Mouse (Mus musculus): ENCODE data around the gene Zbtb16. TPM values are rescaled to one million over a fixed set of nuclear protein-coding genes. Genes with fewer than 3 reads are reported as not detected.

The Zbtb16 gene
- total and polyA plus RNA-seq, 3 experiments, result 0.04 to 0.72 TPM; not detected in 1

DNA sequence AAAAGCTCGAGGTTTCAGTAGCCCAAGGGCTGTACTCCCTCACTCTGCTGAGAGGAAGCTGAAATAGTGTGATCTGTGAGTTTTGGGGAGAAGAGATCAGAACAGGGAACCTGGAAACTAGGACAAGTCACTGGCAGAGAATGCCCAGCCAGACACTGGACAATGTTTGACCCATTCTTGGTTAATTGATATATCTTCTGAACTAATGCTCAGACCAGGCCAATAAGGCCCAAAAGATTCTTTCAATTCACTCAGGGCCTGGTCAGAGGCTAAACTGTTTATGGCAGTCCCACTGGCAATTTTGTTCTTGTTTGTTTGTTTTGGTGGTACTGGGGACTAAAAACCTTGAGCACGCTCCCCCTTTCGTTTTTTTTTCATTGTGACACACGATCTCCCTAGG, 87.8 kb downstream of the Zbtb16 start:
- H3K9ac ChIP-seq (ENCODE audit: control insufficient read depth, low read depth, low read length, poor library complexity, severe bottlenecking), result no peak overlapping the region
- no peak overlapping the region for H3K27ac ChIP-seq (ENCODE audit: control insufficient read depth, low read depth, low read length)
- no peaks in the 10 kb centered on the region for H3K27me3 ChIP-seq (ENCODE audit: control insufficient read depth in 1 of 2, insufficient read depth in 2 of 2, low read length in 2 of 2)
- H3K9me3 ChIP-seq (replicated peaks; ENCODE audit: insufficient read depth, low read length), result no peaks in the 10 kb centered on the region
- no peak overlapping the region for H3K4me3 ChIP-seq (ENCODE audit: control insufficient read depth in 1 of 2, insufficient read depth in 1 of 2, low read depth in 2 of 2, low read length in 2 of 2)
- H3K4me1 ChIP-seq (ENCODE audit: control insufficient read depth in 1 of 2, insufficient read depth in 2 of 2, low read length in 2 of 2), result peaks cover 0 to 15% of the 10 kb centered on the region in 2 experiments; a peak in 3 of 4 replicates
- TF ChIP-seq SIN3A (IDR thresholded peaks at IDR 0.05; ENCODE audit: low read length), result no peak
- no peak for TF ChIP-seq MAFK (IDR thresholded peaks at IDR 0.05; ENCODE audit: borderline replicate concordance, low read depth, low read length)
- no peak for TF ChIP-seq POLR2AphosphoS5 (IDR thresholded peaks at IDR 0.05; ENCODE audit: borderline replicate concordance, low read depth, low read length)
- no peak for TF ChIP-seq MAZ (IDR thresholded peaks at IDR 0.05; ENCODE audit: low read depth, low read length)
- TF ChIP-seq SMC3 (IDR thresholded peaks at IDR 0.05; ENCODE audit: low read depth, low read length), result no peak
- TF ChIP-seq MYC (IDR thresholded peaks at IDR 0.05; ENCODE audit: low read depth, low read length), result no peak
- no peak for TF ChIP-seq KAT2A (conservative IDR thresholded peaks at IDR 0.05; ENCODE audit: low read depth, low read length)
- TF ChIP-seq UBTF (IDR thresholded peaks at IDR 0.05; ENCODE audit: borderline replicate concordance, insufficient read depth, low read depth, low read length), result no peak
- TF ChIP-seq ZMIZ1 (IDR thresholded peaks at IDR 0.05; ENCODE audit: low read depth, low read length), result no peak
- TF ChIP-seq HCFC1 (IDR thresholded peaks at IDR 0.05; ENCODE audit: low read depth, low read length), result no peak
- no peak for TF ChIP-seq ETS1 (IDR thresholded peaks at IDR 0.05; ENCODE audit: low read depth, low read length)
- no peak for TF ChIP-seq USF2 (IDR thresholded peaks at IDR 0.05; ENCODE audit: borderline replicate concordance in 1 of 2, insufficient read depth in 1 of 2, low read depth in 1 of 2, low read length in 2 of 2)
- TF ChIP-seq GATA1 (IDR thresholded peaks at IDR 0.05; ENCODE audit: low read depth, low read length), result no peak
- no peak for TF ChIP-seq POLR2A (IDR thresholded peaks at IDR 0.05; ENCODE audit: control insufficient read depth in 1 of 2, insufficient read depth in 1 of 2, low read depth in 1 of 2, low read length in 2 of 2, poor library complexity in 1 of 2)
- no peak for TF ChIP-seq GABPA (IDR thresholded peaks at IDR 0.05; ENCODE audit: low read depth, low read length)
- TF ChIP-seq BHLHE40 (IDR thresholded peaks at IDR 0.05; ENCODE audit: borderline replicate concordance, low read depth, low read length), result no peak
- no peaks in the 10 kb centered on the region for H3K79me2 ChIP-seq (ENCODE audit: control insufficient read depth, insufficient read depth, low read length, poor library complexity)
- no peak for DNase-seq (ENCODE audit: low read depth, low spot score)
- H3K36me3 ChIP-seq (ENCODE audit: control insufficient read depth in 1 of 2, insufficient read depth in 2 of 2, low read length in 2 of 2), result peaks cover 0 to 7% of the 10 kb centered on the region in 2 experiments; a peak in 2 of 4 replicates

GRCm38 (mm10) chr9:48746506-48746905, 89.5 kb downstream of the Zbtb16 start:
- Histone ChIP-seq H3K4me1 (ENCODE audit: control insufficient read depth in 1 of 2, insufficient read depth in 2 of 2, low read length in 2 of 2) (peaks cover 0 to 15% of the 10 kb centered on the region in 2 experiments; a peak in 3 of 4 replicates), H3K9me3 (replicated peaks; ENCODE audit: insufficient read depth, low read length) (no peaks in the 10 kb centered on the region), H3K27ac (ENCODE audit: control insufficient read depth, low read depth, low read length) (no peak overlapping the region), H3K27me3 (ENCODE audit: control insufficient read depth in 1 of 2, insufficient read depth in 2 of 2, low read length in 2 of 2) (no peaks in the 10 kb centered on the region), H3K36me3 (ENCODE audit: control insufficient read depth in 1 of 2, insufficient read depth in 2 of 2, low read length in 2 of 2) (peaks cover 0 to 7% of the 10 kb centered on the region in 2 experiments; a peak in 2 of 4 replicates), H3K79me2 (ENCODE audit: control insufficient read depth, insufficient read depth, low read length, poor library complexity) (no peaks in the 10 kb centered on the region), H3K9ac (ENCODE audit: control insufficient read depth, low read depth, low read length, poor library complexity, severe bottlenecking) (no peak overlapping the region), H3K4me3 (ENCODE audit: control insufficient read depth in 1 of 2, insufficient read depth in 1 of 2, low read depth in 2 of 2, low read length in 2 of 2) (no peak overlapping the region)
- no peak for DNase-seq (ENCODE audit: low read depth, low spot score)
- no peak for TF ChIP-seq UBTF (IDR thresholded peaks at IDR 0.05; ENCODE audit: borderline replicate concordance, insufficient read depth, low read depth, low read length)
- no peak for TF ChIP-seq EP300 (IDR thresholded peaks at IDR 0.05; ENCODE audit: low read depth in 1 of 2, low read length in 2 of 2)
- TF ChIP-seq ZKSCAN1 (IDR thresholded peaks at IDR 0.05; ENCODE audit: low read depth, low read length), result no peak
- no peak for TF ChIP-seq SMC3 (IDR thresholded peaks at IDR 0.05; ENCODE audit: low read depth, low read length)
- TF ChIP-seq MAZ (IDR thresholded peaks at IDR 0.05; ENCODE audit: low read depth, low read length), result no peak
- TF ChIP-seq NRF1 (IDR thresholded peaks at IDR 0.05; ENCODE audit: insufficient read depth, low read depth, low read length, poor library complexity, severe bottlenecking), result no peak
- TF ChIP-seq BHLHE40 (IDR thresholded peaks at IDR 0.05; ENCODE audit: borderline replicate concordance, low read depth, low read length), result no peak
- TF ChIP-seq MYB (IDR thresholded peaks at IDR 0.05; ENCODE audit: low read depth, low read length), result no peak
- TF ChIP-seq POLR2A (IDR thresholded peaks at IDR 0.05; ENCODE audit: control insufficient read depth in 1 of 2, insufficient read depth in 1 of 2, low read depth in 1 of 2, low read length in 2 of 2, poor library complexity in 1 of 2), result no peak
- no peak for TF ChIP-seq POLR2AphosphoS5 (IDR thresholded peaks at IDR 0.05; ENCODE audit: borderline replicate concordance, low read depth, low read length)
- no peak for TF ChIP-seq CTCF (IDR thresholded peaks at IDR 0.05 in 2 of 3, conservative IDR thresholded peaks at IDR 0.05 in 1 of 3; ENCODE audit: control insufficient read depth in 1 of 3, insufficient read depth in 1 of 3, low read depth in 2 of 3, low read length in 3 of 3, poor library complexity in 1 of 3, severe bottlenecking in 1 of 3)
- no peak for TF ChIP-seq CHD2 (IDR thresholded peaks at IDR 0.05; ENCODE audit: low read length)
- TF ChIP-seq KAT2A (conservative IDR thresholded peaks at IDR 0.05; ENCODE audit: low read depth, low read length), result no peak
- no peak for TF ChIP-seq RAD21 (IDR thresholded peaks at IDR 0.05; ENCODE audit: low read depth, low read length)
- no peak for TF ChIP-seq E2F4 (IDR thresholded peaks at IDR 0.05; ENCODE audit: borderline replicate concordance, low read depth, low read length)
- no peak for TF ChIP-seq JUND (IDR thresholded peaks at IDR 0.05; ENCODE audit: low read depth, low read length)
